Mouse (Mus musculus) neural tube, embryonic 10.5 days (tissue): ENCODE results near the gene Hoxb2.

ENCODE experiments used
- DNase-seq: peaks from one replicate; pipeline ENCODE4 v3.0.0-alpha.2; 2017; ENCODE audit warnings: low spot score; ENCODE audit errors: extremely low spot score

Gene Hoxb2

DNA sequence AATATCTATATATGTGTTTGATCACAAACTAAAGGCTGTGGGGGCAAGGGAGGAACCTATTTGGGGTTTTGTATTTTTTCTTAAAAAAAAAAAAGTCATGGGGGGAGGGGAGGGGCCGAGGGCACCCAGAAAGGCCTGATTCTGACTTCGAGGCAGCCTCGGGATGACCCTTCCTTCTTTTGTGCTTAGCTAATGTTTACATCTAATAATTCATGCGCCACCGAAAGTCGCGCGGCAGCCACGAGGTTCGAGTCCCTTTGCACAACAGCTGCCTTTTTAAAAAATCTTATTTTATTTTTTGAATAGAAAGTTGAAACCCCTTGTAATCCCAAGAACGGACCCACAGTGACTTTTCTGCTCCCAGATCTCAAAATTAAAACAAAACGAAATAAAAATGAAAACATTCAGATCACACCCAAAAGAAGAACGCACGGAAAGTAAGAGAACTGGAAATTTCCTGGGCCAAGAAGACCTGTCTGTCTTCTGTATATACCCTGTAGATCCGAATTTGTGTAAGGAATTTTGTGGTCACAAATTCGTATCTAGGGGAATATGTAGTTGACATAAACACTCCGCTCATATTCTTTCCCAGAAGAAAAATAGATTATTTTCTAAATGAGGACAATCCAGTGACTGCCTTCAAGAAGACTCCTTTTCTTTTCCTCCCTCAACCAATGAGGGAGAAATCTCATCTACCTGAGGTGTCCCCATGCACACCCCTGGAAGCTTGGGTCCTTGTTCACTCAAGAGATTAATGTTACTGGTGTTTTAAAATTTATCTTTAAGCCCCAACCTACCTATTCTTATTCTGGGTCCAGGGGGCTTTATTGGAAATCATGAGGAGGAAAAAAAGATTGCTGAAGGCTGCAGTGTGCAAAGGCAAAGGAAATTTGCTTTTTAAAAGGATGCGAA lies 33.4 kb upstream of the Hoxb2 start:
- DNase-seq: no peak

DNA sequence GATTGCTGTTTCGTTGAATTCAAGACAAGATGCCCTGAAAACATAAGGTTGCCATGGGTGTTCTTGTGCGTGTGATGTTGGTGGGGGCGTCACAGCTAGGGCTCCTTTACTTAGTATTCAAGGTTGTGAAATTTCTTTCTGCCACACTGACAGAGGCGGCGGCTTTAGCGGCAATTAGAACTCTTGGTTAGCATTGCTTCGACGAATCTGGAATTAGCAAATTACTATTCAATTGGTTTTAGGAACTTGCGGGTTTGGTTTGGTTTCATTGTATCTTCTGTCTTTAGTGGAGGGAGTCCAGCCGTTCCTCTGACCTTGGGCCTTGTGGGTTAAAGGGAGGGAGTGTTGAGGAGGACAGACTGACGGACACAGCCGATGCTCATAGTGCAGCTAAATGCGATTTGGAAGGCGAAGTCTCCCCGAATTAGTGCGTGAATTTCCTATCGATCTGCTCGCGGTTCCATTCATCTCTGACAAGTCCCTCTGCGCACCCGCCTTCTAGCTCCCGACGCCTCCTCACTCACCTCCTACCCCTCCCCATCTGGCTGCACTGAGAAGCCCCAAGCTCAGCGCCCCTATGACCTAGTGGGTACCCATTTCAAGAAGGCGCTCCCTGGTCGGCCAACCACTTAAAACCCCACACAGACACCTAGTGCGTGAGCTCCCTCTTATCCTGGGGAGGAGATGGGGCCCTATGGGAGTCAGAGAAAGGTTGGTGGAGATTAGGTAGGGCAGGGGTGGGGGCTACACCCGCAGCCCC lies 32.5 kb upstream of the Hoxb2 start, which contains the start of gene Hoxb4:
Hoxb4 (plus strand) TSS at position 660 of the 760 bp plus-strand sequence.
- no peak for DNase-seq

DNA sequence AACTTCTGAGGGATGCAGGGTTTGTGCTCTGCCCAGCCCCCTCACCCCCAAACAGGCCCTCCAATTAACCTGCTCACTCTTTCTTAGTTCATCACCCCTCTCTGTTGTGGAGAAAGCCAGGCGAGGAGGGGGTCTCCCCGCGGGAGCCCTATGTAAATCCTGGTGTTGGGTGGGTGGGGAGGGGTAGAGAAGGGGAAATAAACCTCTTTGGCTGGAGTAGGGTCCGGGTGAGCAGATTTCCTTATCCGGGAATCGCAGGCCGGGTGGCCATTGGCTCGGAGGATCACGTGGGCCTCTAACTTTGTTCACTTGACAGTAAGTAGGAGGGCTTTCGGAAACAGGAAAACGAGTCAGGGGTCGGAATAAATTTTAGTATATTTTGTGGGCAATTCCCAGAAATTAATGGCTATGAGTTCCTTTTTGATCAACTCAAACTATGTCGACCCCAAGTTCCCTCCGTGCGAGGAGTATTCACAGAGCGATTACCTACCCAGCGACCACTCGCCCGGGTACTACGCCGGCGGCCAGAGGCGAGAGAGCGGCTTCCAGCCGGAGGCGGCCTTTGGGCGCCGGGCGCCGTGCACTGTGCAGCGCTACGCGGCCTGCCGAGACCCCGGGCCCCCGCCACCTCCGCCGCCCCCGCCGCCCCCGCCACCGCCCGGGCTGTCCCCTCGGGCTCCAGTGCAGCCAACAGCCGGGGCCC lies 31.8 kb upstream of the Hoxb2 start:
- no peak for DNase-seq

- DNase-seq: no peak
Measured at GRCm38 (mm10) chr11:96319071-96319902, 31.0 kb upstream of the Hoxb2 start.

GRCm38 (mm10) chr11:96319910-96320309 lies 30.4 kb upstream of the Hoxb2 start:
- peak; percentile 67 for DNase-seq

DNA sequence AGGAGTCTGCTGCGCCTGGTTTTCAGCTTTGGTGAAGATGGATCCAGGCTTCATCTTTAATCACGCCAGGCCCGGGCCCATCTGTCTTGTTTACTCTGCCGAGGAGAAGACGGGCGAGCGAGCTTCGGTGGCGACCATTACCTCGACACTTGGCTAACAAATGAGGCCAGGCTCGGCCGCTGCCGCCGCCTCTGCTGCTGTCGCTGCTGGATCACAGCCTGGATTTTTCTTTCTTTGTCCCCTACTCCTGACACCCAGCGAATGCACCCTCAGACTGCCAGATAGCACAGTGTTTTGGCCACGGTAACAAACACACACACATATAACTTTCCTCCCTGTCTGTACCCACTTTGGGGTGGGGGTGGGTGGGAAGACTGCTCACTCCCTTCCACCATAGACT lies 29.6 kb upstream of the Hoxb2 start:
- peak; percentile 61 for DNase-seq

- DNase-seq: no peak
Measured at GRCm38 (mm10) chr11:96321846-96322245, 28.5 kb upstream of the Hoxb2 start.

GRCm38 (mm10) chr11:96322738-96323137 lies 27.6 kb upstream of the Hoxb2 start:
- no peak for DNase-seq

- no peak for DNase-seq
Measured at GRCm38 (mm10) chr11:96323154-96323553, 27.2 kb upstream of the Hoxb2 start, which contains the start of gene Hoxb3. Gene Hoxb3 (plus strand): TSS chr11:96323326.

DNA sequence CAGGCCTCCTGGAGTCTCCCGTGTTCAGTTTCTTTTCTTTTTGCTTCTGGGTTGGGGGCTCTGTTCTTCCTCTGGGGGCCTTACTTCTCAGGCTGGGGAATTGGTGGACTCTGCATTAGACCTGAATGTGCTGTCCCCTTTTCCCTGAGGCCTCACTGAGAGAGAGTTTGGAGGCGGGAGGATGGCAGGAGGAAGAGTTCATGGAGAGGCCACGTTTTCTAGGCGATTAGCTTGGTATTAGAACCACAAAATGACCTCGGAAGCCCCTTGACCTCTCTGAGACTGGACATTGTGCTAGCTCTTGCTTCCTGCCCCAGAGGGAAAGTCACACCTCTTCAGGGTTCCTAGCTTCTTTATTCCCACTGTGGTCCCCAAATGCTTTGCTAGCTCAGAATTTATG lies 26.2 kb upstream of the Hoxb2 start:
- DNase-seq: no peak

DNA sequence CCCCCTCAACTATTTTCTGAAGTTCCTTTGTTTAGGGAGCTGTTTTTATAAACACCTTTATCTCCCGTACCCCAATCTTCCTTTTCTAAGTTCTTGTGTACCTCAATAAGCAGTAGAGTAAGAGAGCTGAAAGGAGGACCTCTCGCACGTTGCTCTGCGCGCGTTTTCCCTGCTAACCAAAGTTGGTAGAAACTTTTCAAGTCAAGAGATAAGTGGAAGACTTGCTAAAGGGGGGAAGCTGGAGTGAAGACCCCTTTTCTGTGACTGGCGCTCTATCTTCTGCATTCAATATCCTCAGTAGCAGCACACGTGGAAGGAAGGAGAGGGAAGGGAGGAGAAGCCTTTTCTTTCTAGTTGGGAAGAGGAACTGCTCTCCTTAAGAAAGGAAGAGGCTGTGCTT lies 25.4 kb upstream of the Hoxb2 start:
- DNase-seq: no peak

DNA sequence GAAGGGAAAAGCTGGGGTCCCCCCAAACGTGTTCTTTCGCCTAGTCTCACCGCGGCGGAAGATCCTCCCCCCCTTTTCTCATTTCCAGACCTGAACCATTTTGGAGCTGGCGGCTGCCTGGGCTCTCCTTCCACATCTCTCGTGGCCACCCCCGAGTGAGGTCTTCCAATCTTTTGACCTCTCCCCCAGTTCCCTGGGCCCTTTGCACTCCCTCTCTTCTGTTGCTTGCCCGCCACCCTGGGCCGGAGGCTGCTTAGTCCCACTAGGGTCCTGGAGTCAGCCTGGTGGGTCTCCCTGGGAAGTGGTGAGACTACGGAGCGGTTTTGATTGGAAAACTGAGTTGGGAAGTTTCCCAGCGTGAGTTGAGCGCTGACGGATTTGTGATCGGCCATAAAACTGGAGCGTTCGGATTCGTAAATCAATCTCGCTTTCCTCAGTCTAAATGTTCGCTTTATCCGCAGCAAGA lies 24.5 kb upstream of the Hoxb2 start:
- no peak for DNase-seq

- DNase-seq: no peak
Measured at GRCm38 (mm10) chr11:96326705-96327104, 23.6 kb upstream of the Hoxb2 start.

GRCm38 (mm10) chr11:96327122-96327521 lies 23.2 kb upstream of the Hoxb2 start:
- no peak for DNase-seq

- no peak for DNase-seq
Measured at GRCm38 (mm10) chr11:96327750-96328149, 22.6 kb upstream of the Hoxb2 start.

- no peak for DNase-seq
Measured at GRCm38 (mm10) chr11:96328605-96329004, 21.7 kb upstream of the Hoxb2 start.

DNA sequence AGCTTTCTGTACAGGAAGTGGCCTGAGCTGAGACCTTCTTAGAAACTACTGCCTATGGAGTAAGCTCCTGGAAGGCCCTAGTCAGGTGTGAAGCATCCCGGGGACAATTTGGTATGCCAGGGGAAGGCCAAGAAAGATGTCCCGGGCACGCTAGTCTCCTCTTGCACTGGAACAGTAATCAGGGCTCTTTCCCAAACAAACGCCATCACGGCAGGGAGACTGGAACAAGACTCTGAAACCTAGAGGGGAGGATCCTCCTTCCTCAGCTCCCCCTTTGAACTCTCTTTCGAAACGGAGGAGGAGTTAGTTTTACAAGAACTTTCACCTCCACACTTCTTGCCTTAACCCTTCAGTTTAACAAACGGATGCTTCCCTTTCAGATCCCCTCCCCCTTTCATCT lies 18.2 kb upstream of the Hoxb2 start:
- no peak for DNase-seq

DNA sequence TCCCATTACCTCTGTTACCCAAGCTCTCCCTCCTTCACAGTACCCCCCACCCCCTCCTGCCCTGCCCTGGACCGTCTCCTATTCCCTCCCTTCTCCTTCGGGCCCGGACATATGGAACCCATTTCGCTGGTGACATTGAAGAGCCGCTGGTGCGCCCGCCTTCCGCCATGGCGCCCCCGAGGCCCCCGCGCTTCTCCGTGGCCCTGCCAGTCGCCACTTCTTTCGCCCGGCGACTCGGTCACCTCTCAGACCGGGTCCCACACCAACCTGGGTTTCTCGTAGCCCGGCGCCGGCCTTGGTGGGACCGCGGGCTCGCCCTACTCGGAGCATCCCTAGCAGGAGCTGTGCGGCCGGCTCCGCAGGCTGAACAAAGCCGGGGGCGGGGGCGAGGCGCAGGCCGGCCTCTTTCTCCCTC lies 17.7 kb upstream of the Hoxb2 start:
- DNase-seq: no peak

DNA sequence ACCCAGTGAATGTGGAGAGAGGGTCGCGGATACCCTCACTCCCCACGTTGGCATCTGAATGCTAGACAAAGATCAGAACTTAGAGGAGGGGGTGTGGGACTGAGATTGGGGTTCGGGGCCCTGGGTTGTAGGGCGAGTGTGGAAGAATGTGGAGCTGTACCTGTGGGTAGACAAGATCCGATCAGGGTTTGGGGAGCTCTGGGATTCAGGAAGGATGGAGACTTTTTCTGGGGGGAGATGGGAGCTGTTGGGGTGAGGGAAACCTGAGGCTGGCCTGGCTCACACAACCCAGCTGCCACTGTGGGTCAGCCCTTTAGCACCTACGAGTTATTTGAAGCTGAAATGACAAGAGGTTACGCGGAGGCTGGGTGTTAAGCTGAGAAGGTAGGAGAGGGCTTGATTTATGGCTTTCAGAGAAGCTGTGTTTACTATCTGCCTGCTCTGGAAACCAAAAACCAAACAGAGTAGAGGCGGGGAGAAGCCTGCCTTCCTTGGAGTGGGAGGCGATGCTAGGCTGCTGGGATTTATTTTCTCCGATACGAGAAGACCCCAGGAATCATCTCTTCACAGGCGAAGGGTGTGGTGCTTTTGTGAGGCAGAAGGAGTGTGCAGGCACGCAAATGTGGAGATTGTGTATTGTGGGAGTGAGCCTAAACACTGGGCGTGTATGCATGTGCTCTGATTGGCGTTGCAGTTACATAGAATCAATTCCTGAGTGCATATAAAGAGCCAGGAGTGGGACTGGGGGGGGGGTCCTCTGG lies 16.9 kb upstream of the Hoxb2 start:
- DNase-seq: no peak

DNA sequence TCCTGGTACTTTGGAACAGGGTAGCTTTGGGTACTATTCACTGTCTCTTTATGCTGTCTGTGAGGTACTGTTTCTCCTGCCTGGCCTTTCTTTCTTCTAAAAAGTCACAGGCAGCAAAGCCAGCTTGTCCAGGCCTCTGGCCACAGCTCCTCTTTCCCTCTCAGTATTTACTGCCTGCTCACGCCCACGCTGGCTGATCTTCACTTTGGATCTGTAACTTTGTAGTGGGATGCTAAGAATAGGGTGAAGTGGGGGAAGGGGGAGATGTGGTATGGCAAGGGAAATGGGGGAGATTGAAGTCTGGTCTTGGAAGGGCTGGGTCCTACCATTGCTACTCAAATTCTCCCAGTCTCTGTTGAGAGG lies 16.3 kb upstream of the Hoxb2 start:
- DNase-seq: no peak
